Mouse (Mus musculus) c-Kit-positive CD71-positive TER-119-positive erythroid progenitor cells, embryonic 14.5 days (primary cell): ENCODE results near the gene Cpsf4l.
A peak's percentile ranks its signal among the peaks of the same experiment; 100 is the strongest.
"Not testable (repeated sequence)": the region's sequence is repeated elsewhere in the genome, so short reads cannot be mapped to it uniquely, and the experiment has no call there.

Experiments used
- DNase-seq: peaks from one replicate; pipeline ENCODE4 v3.0.0-alpha.2; 2013; ENCODE audit warnings: low spot score

Gene Cpsf4l

GRCm38 (mm10) chr11:113666205-113666604, 43.6 kb downstream of the Cpsf4l start:
- no peak for DNase-seq

- DNase-seq: no peak
Measured at GRCm38 (mm10) chr11:113664279-113664678, 45.5 kb downstream of the Cpsf4l start.

- no peak for DNase-seq
Measured at GRCm38 (mm10) chr11:113661835-113662351, 47.9 kb downstream of the Cpsf4l start.

- DNase-seq: no peak
Measured at GRCm38 (mm10) chr11:113660940-113661339, 48.9 kb downstream of the Cpsf4l start.

GRCm38 (mm10) chr11:113660213-113660612, 49.6 kb downstream of the Cpsf4l start:
- DNase-seq: not testable (repeated sequence)

- DNase-seq: no peak
Measured at GRCm38 (mm10) chr11:113658763-113659162, 51.1 kb downstream of the Cpsf4l start.

GRCm38 (mm10) chr11:113658319-113658718, 51.5 kb downstream of the Cpsf4l start:
- no peak for DNase-seq

GRCm38 (mm10) chr11:113657221-113657620, 52.6 kb downstream of the Cpsf4l start:
- no peak for DNase-seq

- DNase-seq: no peak
Measured at GRCm38 (mm10) chr11:113656511-113656932, 53.3 kb downstream of the Cpsf4l start.

GRCm38 (mm10) chr11:113654561-113655270, 55.1 kb downstream of the Cpsf4l start:
- DNase-seq: no peak

GRCm38 (mm10) chr11:113654105-113654504, 55.7 kb downstream of the Cpsf4l start:
- DNase-seq: no peak

GRCm38 (mm10) chr11:113652516-113652915, 57.3 kb downstream of the Cpsf4l start:
- DNase-seq: no peak

- no peak for DNase-seq
Measured at GRCm38 (mm10) chr11:113651907-113652273, 57.9 kb downstream of the Cpsf4l start.

GRCm38 (mm10) chr11:113651206-113651906, 58.5 kb downstream of the Cpsf4l start:
- DNase-seq: peak; percentile 51

GRCm38 (mm10) chr11:113649353-113650210, 60.2 kb downstream of the Cpsf4l start, which contains the start of gene Slc39a11:
Gene Slc39a11, minus strand, starts transcription at chr11:113650079.
- peak; percentile 64 for DNase-seq

GRCm38 (mm10) chr11:113648690-113649352, 61.0 kb downstream of the Cpsf4l start, which contains the start of gene Cog1:
Gene Cog1, plus strand, starts transcription at chr11:113649169.
- DNase-seq: no peak
